Mouse (Mus musculus) liver, embryonic 14.5 days (tissue): ENCODE measurements around the gene Olfr26. TPM values are rescaled to one million over a fixed set of nuclear protein-coding genes. Genes with fewer than 3 reads are reported as not detected.

Source experiments
- ATAC-seq: fragments of 200-750 bp; cut with Nextera tagmentation; 2 replicates; pipeline ENCODE4 v1.8.0; 2017; ENCODE audit warnings: moderate number of reproducible peaks, mild to moderate bottlenecking, moderate library complexity; ENCODE audit not compliant: insufficient read depth
- DNase-seq, 3 experiments: peaks; one replicate each; pipeline ENCODE4 v3.0.0-alpha.2; 2012 to 2013; ENCODE audit warnings: low read depth in 3 of 3, low spot score in 3 of 3
- H3K27ac ChIP-seq: fragments of 300-500 bp; sonication (generic); 2 replicates; pipeline ENCODE4 v1.5.1; 2014; ENCODE audit warnings: moderate library complexity, mild to moderate bottlenecking, control low read depth, inconsistent platforms
- H3K27me3 ChIP-seq: fragments of 300-500 bp; sonication (generic); 2 replicates; pipeline ENCODE4 v1.6.1; 2014; ENCODE audit warnings: mild to moderate bottlenecking, low read length, moderate library complexity; ENCODE audit not compliant: control insufficient read depth, insufficient read depth
- H3K36me3 ChIP-seq: fragments of 300-500 bp; sonication (generic); replicated peaks from 2 replicates; pipeline ENCODE4 v1.6.1; 2014; ENCODE audit warnings: low read depth; ENCODE audit not compliant: control insufficient read depth, insufficient read depth
- H3K4me1 ChIP-seq, 2 experiments: fragments of 200-500 bp in 1 of 2; fragments of 300-500 bp in 1 of 2; sonication (generic) in 1 of 2; replicated peaks; 2 replicates each; pipeline ENCODE4 v1.6.1; 2012 to 2014; ENCODE audit warnings: antibody characterized with exemption in 1 of 2, inconsistent platforms in 1 of 2, low read length in 1 of 2; ENCODE audit not compliant: control insufficient read depth in 2 of 2, insufficient read depth in 2 of 2
- H3K4me2 ChIP-seq: fragments of 300-500 bp; sonication (generic); 2 replicates; pipeline ENCODE4 v1.6.1; 2014; ENCODE audit warnings: low read depth, mild to moderate bottlenecking, control low read depth, moderate library complexity
- H3K4me3 ChIP-seq, 2 experiments: fragments of 200-500 bp in 1 of 2; fragments of 300-500 bp in 1 of 2; sonication (generic) in 1 of 2; 2 replicates each; pipeline ENCODE4 v1.5.1; 2012 to 2014; ENCODE audit warnings: low read depth in 2 of 2, low read length in 2 of 2, mild to moderate bottlenecking in 2 of 2, control low read depth in 1 of 2, inconsistent platforms in 1 of 2, moderate library complexity in 1 of 2; ENCODE audit not compliant: insufficient read depth in 1 of 2
- H3K9ac ChIP-seq: fragments of 300-500 bp; sonication (generic); replicated peaks from 2 replicates; pipeline ENCODE4 v1.6.1; 2014; ENCODE audit warnings: mild to moderate bottlenecking, control low read depth, moderate library complexity
- H3K9me3 ChIP-seq: fragments of 300-500 bp; sonication (generic); 2 replicates; pipeline ENCODE4 v1.6.1; 2016; ENCODE audit warnings: low read length, mixed read lengths; ENCODE audit not compliant: control insufficient read depth
- CTCF ChIP-seq: IDR thresholded peaks from 2 replicates; pipeline ENCODE4 v1.5.1; 2016; ENCODE audit warnings: antibody characterized with exemption, low read depth, control low read depth
- EP300 ChIP-seq: IDR thresholded peaks from 2 replicates; pipeline ENCODE4 v1.6.1; 2016; ENCODE audit warnings: antibody characterized with exemption, low read depth
- WGBS: fragments of 180-500 bp; shearing (Covaris S2); extraction: QIAGEN DNeasy Blood & Tissue Kit; methylation state at CpG from one replicate; pipeline ENCODE4 v1.1.7; 2014; ENCODE audit not compliant: insufficient replicate concordance; 5-methylcytosine and 5-hydroxymethylcytosine counted together
- polyA plus RNA-seq, 2 experiments: library from polyadenylated mRNA; depleted of rRNA in 1 of 2; stranded (reverse) in 1 of 2; unstranded in 1 of 2; fragments of >200 nt; fragmentation: Nextera tagmentation in 1 of 2; extraction: Ambion mirVana in 1 of 2; gene quantifications; 2 replicates each; pipeline versions ENCODE4 v1.2.1 to v1.2.3; 2012 to 2014

Gene Olfr26
- not detected in 2 replicates for polyA plus RNA-seq (2012; rRNA removed)
- not detected in 2 replicates for polyA plus RNA-seq (2014; fragmentation: Nextera tagmentation; extraction: Ambion mirVana)

GRCm38 (mm10) chr9:38854760-38855159, at the start of gene Olfr26:
Gene Olfr26 (plus strand): TSS chr9:38855060.
- no peak within 1 kb of the TSS for H3K4me2 ChIP-seq
- DNase-seq (no peak), ATAC-seq (no peak)

GRCm38 (mm10) chr9:38805696-38806095, 49.2 kb upstream of the Olfr26 start:
- Histone ChIP-seq H3K4me3 (no peak overlapping the region), H3K27me3 (no peaks in the 10 kb centered on the region)
- ATAC-seq: no peak

More at GRCm38 (mm10) chr9:38854760-38855159, at the start of gene Olfr26:
- TF ChIP-seq EP300: no peak
- no peak for TF ChIP-seq CTCF
- no peaks in the 10 kb centered on the region for H3K9me3 ChIP-seq
- H3K4me3 ChIP-seq: no peak within 1 kb of the TSS
- H3K27me3 ChIP-seq: no peaks in the 10 kb centered on the region
- H3K4me1 ChIP-seq: no peaks in the 10 kb centered on the region
- H3K36me3 ChIP-seq: no peaks in the 10 kb centered on the region
- H3K27ac ChIP-seq: no peak within 1 kb of the TSS
- no peak within 1 kb of the TSS for H3K9ac ChIP-seq

GRCm38 (mm10) chr9:38814314-38814713, 40.5 kb upstream of the Olfr26 start, which contains the start of gene Olfr922:
Gene Olfr922 (plus strand): TSS chr9:38814614.
- H3K4me3 ChIP-seq: no peak within 1 kb of the TSS
- H3K4me1 ChIP-seq: no peaks in the 10 kb centered on the region
- ATAC-seq (no peak), DNase-seq (no peak)
- H3K9me3 ChIP-seq: no peaks in the 10 kb centered on the region
- H3K27ac ChIP-seq: no peak within 1 kb of the TSS
- H3K4me2 ChIP-seq: no peak within 1 kb of the TSS
- 32% methylated on average over 2 of the region's 2 CpGs for WGBS
- TF ChIP-seq EP300: no peak
- no peak for TF ChIP-seq CTCF
- no peaks in the 10 kb centered on the region for H3K36me3 ChIP-seq
- no peaks in the 10 kb centered on the region for H3K27me3 ChIP-seq
- no peak within 1 kb of the TSS for H3K9ac ChIP-seq

More at GRCm38 (mm10) chr9:38805696-38806095, 49.2 kb upstream of the Olfr26 start:
- Histone ChIP-seq H3K4me2 (no peak overlapping the region), H3K4me1 (no peaks in the 10 kb centered on the region), H3K9ac (no peak overlapping the region), H3K36me3 (no peaks in the 10 kb centered on the region), H3K9me3 (no peaks in the 10 kb centered on the region), H3K27ac (no peak overlapping the region)
- TF ChIP-seq EP300 (no peak), CTCF (no peak)
- DNase-seq: no peak

GRCm38 (mm10) chr9:38815458-38815986, 39.3 kb upstream of the Olfr26 start:
- H3K27me3 ChIP-seq: no peaks in the 10 kb centered on the region
- no peak overlapping the region for H3K9ac ChIP-seq
- no peak overlapping the region for H3K4me3 ChIP-seq
- no peaks in the 10 kb centered on the region for H3K9me3 ChIP-seq
- 46% methylated on average over 1 of the region's 1 CpGs for WGBS
- DNase-seq (no peak), ATAC-seq (no peak)
- H3K4me2 ChIP-seq: no peak overlapping the region
- TF ChIP-seq EP300: no peak
- TF ChIP-seq CTCF: no peak
- H3K36me3 ChIP-seq: no peaks in the 10 kb centered on the region
- no peaks in the 10 kb centered on the region for H3K4me1 ChIP-seq
- no peak overlapping the region for H3K27ac ChIP-seq

- 72% methylated on average over 1 of the region's 1 CpGs for whole genome bisulfite sequencing
- H3K9me3 ChIP-seq: no peaks in the 10 kb centered on the region
- no peaks in the 10 kb centered on the region for H3K4me1 ChIP-seq
- no peak for TF ChIP-seq EP300
- TF ChIP-seq CTCF: no peak
- no peak for DNase-seq
- H3K27ac ChIP-seq: no peak within 1 kb of the TSS
- H3K27me3 ChIP-seq: no peaks in the 10 kb centered on the region
- ATAC-seq: no peak
- no peak within 1 kb of the TSS for H3K4me2 ChIP-seq
- H3K4me3 ChIP-seq: no peak within 1 kb of the TSS
- no peaks in the 10 kb centered on the region for H3K36me3 ChIP-seq
- H3K9ac ChIP-seq: no peak within 1 kb of the TSS
Observed at GRCm38 (mm10) chr9:38826245-38826644, 28.6 kb upstream of the Olfr26 start, which contains the start of gene Olfr923. Gene Olfr923 (plus strand): TSS chr9:38826545.
